Mouse (Mus musculus): ENCODE measurements around the gene Olfr196. TPM values are rescaled to one million over a fixed set of nuclear protein-coding genes. Genes with fewer than 3 reads are reported as not detected.
"Not testable (repeated sequence)": the region's sequence is repeated elsewhere in the genome, so short reads cannot be mapped to it uniquely, and the experiment has no call there.

Olfr196 gene
- not detected for total RNA-seq (2021)
- long read RNA-seq, experiment 1, result 0 reads
- long read RNA-seq, experiment 2, result 0 reads

DNA sequence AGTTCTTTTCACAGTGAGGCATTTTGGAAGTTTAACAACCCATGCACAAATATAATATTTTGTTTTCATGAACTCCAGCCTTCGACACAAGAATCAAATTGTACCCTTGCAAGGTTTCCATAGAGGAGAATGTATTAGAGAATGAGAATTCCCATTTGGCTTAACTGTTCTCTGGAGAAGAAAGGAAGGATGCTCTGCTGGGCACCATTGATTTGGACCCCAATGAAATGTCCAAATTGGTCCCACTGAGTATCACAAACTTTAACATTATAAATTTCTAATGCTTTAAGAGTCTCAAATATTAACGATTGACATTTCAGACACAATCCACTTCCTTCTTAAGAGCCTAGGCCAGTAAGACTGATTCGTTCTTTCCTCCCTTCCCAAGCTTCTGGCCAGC is at the start of gene Olfr196:
Gene Olfr196, minus strand, starts transcription at position 101 of the 400 bp plus-strand sequence.
- intact Hi-C loops (cut with DNase I), result no loop called here
- no peak for DNase-seq (ENCODE audit: low spot score in 2 of 2)

GRCm38 (mm10) chr16:59219667-59220066 is 49.4 kb upstream of the Olfr196 start, which contains the start of gene Olfr199:
Gene Olfr199, minus strand, starts transcription at chr16:59219767.
- DNase-seq (ENCODE audit: low spot score in 2 of 2); intact Hi-C loops (cut with DNase I): not testable (repeated sequence)

GRCm38 (mm10) chr16:59217861-59218260 is 47.6 kb upstream of the Olfr196 start:
- DNase-seq (ENCODE audit: low spot score in 2 of 2); intact Hi-C loops (cut with DNase I): not testable (repeated sequence)

DNA sequence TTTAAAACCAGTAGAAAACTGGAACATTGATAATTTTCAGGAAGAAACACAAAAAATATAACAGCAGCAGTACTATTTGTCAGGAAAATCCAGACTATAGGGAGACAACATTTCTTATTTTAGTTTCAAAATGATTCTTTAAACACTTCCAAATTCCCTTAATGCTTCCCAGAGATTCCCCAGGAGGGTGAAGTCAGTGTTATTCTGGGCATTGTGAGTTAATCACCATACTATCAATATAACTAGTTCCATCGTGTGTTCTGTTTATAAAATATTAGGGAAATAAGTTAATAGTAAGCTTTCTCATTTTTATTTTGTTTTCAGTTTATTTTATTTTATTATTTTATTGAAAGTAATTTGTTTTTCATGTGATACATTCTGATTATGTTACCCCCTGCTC is 33.2 kb upstream of the Olfr196 start, which contains the start of gene Olfr198:
Gene Olfr198, minus strand, starts transcription at position 101 of the 400 bp plus-strand sequence.
- DNase-seq (ENCODE audit: low spot score in 2 of 2); intact Hi-C loops (cut with DNase I): not testable (repeated sequence)

DNA sequence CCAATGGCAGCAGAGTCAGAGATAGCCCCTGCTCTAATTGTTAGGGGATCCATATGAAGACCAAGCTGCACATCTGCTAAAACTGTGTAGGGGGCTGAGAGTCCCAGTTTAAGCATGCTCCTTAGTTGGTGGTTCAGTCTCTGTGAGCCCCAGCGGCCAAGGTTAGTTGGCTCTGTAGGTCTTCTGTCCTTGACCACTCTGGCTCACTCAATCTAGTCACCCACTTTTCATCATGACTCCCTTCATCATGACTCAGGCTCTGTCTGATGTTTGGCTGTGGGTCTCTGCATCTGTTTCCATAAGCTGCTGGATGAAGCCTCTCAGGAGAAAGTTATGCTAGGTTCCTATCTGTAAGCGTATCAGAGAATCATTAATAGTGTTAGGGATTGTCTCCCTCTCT is 18.3 kb downstream of the Olfr196 start:
- intact Hi-C loops (cut with DNase I), result no loop called here
- no peak for DNase-seq (ENCODE audit: low spot score in 2 of 2)

DNA sequence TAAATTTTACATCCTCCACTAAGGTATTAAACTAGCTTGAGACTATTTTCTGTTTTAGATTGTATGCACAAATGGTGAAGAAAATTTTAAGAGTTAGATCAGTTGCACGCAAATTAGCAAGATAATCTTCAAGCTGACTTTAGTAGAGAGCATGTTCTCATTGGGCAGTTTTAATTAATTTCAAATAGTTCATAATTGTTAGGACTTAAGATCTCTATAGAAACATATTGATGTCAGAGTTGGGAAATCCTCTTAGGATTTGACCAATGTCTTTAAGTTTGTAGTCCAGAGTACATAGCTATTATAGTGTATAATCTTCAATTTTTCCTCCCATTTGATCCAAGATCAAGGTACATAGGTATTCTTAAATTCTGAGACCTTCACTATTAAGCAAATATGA is 23.5 kb downstream of the Olfr196 start, which contains the start of gene Olfr195:
Gene Olfr195, plus strand, starts transcription at position 301 of the 400 bp plus-strand sequence.
- DNase-seq (ENCODE audit: low spot score in 2 of 2), result no peak
- intact Hi-C loops (cut with DNase I), result no loop called here

DNA sequence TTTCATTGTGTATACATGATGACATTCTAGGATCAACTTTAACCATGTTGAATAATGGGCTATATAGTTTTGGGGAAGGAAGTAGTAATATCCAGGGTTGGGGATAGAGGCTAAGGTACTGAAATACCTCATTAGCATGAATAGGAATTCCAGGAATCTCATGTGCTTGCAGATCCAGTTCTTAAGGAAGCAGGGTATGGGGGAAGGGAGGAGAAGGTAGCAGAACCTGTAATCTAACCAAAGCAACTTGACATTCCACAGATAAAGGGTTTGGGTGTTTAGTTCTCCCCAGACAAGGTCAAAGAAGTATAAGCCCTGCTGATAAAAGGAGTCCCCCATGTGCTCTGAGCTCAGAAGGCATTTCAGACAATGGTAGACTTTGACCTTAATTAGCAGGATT is 29.1 kb downstream of the Olfr196 start:
- no peak for DNase-seq (ENCODE audit: low spot score in 2 of 2)
- intact Hi-C loops (cut with DNase I), result no loop called here

GRCm38 (mm10) chr16:59130740-59131139 is 39.5 kb downstream of the Olfr196 start:
- intact Hi-C loops (cut with DNase I), result no loop called here
- DNase-seq (ENCODE audit: low spot score in 2 of 2), result no peak

DNA sequence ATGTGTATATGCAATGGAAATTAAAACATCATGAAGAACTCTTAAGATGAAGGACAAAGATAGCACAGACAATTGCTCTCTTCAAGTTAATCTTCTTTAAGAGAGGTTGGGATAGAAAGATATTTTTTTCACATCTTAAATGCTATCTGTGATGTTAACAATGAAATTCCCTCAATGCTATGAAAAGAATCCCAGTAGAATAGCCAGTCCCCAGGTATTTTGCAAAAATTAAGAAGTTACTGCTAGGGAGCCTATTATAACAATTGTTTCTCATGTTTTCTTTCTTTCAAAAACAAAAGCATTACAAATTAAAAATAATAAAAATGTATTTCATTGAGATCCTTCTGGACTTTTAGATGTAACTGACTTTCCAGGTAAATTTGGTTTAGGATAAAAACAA is 49.3 kb downstream of the Olfr196 start, which contains the start of gene Olfr194:
Gene Olfr194, minus strand, starts transcription at position 101 of the 400 bp plus-strand sequence.
- DNase-seq (ENCODE audit: low spot score in 2 of 2), result no peak
- intact Hi-C loops (cut with DNase I), result no loop called here

Other genes with a start within 250 kb of the Olfr196 start
- not detected for gene Olfr181, start 241.7 kb downstream of the Olfr196 start, total RNA-seq (2021)
- not detected for gene Olfr180, start 241.1 kb downstream of the Olfr196 start, total RNA-seq (2021)
- gene Olfr183, start 175.1 kb downstream of the Olfr196 start, total RNA-seq (2021), result not detected
- gene Olfr186, start 140.2 kb downstream of the Olfr196 start, total RNA-seq (2021), result not detected
- not detected for gene Olfr187, start 130.7 kb downstream of the Olfr196 start, total RNA-seq (2021)
- gene Olfr190, start 92.4 kb downstream of the Olfr196 start, total RNA-seq (2021), result not detected
- not detected for gene Olfr191, start 80.6 kb downstream of the Olfr196 start, total RNA-seq (2021)
- not detected for gene Olfr193, start 58.6 kb downstream of the Olfr196 start, total RNA-seq (2021)
- not detected for gene Olfr194, start 49.4 kb downstream of the Olfr196 start, total RNA-seq (2021)
- not detected for gene Olfr195, start 23.4 kb downstream of the Olfr196 start, total RNA-seq (2021)
- gene Olfr198, start 33.1 kb upstream of the Olfr196 start, total RNA-seq (2021), result not detected
- gene Olfr199, start 49.3 kb upstream of the Olfr196 start, total RNA-seq (2021), result not detected
- gene Olfr201, start 102.2 kb upstream of the Olfr196 start, total RNA-seq (2021), result not detected
- gene Olfr202, start 116.3 kb upstream of the Olfr196 start, total RNA-seq (2021), result not detected
- gene Olfr203, start 128.4 kb upstream of the Olfr196 start, total RNA-seq (2021), result not detected
- under 1 TPM in 1 of 2 experiments, not detected in 1; 0.07 TPM for gene Olfr204, start 147.8 kb upstream of the Olfr196 start, total RNA-seq (2021)
- gene Olfr205, start 160.7 kb upstream of the Olfr196 start, total RNA-seq (2021), result not detected
- gene Olfr206, start 178.8 kb upstream of the Olfr196 start, total RNA-seq (2021), result not detected
- not detected for gene Olfr209, start 193.5 kb upstream of the Olfr196 start, total RNA-seq (2021)
- under 1 TPM in 1 of 2 experiments, not detected in 1; 0.11 TPM for gene Gabrr3, start 236.9 kb upstream of the Olfr196 start, total RNA-seq (2021)

Measured in left cerebral cortex, postnatal 14 days (tissue).